Mouse (Mus musculus): ENCODE measurements around the gene Dusp16.

DNA sequence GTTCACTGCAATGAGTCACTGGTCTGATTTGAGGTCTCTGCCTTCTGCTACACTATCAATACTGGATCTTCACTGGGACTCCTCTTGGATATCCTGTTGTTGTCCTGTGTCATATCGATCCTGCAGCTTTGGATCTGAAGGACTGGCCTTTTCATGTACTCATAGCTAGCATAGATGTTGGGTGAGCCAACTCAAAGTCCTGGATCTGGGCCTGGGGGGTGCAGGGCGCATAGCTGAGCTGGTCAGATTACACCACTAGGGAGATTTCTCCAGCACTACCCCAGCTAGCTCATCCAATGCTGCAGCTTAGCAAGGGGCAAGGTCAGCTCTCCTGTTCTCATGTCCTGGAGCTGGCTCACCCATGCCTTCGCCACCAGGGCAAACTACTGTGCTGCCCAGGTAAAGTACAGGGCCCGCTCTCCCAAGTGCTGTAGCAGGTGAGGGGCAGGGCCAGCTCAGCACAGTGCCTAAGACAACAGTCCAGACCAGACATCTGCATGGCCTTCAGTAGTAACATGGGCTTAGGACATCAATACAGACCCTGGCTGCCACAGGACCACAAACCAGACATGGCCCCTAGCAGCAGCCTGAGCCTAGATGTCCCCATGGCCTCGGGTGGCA lies 27.9 kb downstream of the Dusp16 start:
- TF ChIP-seq CTCF (conservative IDR thresholded peaks at IDR 0.05; ENCODE audit: low read length), result no peak
- TF ChIP-seq POU5F1 (IDR thresholded peaks at IDR 0.05; ENCODE audit: borderline replicate concordance, low read length), result no peak
